Mouse (Mus musculus) layer of hippocampus, adult 9-10 months (tissue): ENCODE measurements around the gene Vmn1r224.

ENCODE experiments used
- DNase-seq: peaks from one replicate; pipeline ENCODE4 v3.0.0; 2022; ENCODE audit warnings: low spot score

Vmn1r224 gene

GRCm38 (mm10) chr17:20413846-20414245 is at the start of gene Vmn1r224:
TSS of gene Vmn1r224 (plus strand) at chr17:20414146.
- no peak for DNase-seq

GRCm38 (mm10) chr17:20399105-20399504 is 14.8 kb upstream of the Vmn1r224 start:
- no peak for DNase-seq

GRCm38 (mm10) chr17:20439263-20439662 is 25.3 kb downstream of the Vmn1r224 start:
- no peak for DNase-seq

- DNase-seq: no peak
Measured at GRCm38 (mm10) chr17:20473311-20473710, 59.4 kb downstream of the Vmn1r224 start.
